Mouse (Mus musculus) embryonic fibroblast, embryonic 13.5 days (primary cell): ENCODE measurements at regions not wholly inside any gene's neighbourhood (a gene's known extent, or its start where the extent isn't known, plus 50 kb on each side); places are given as distances from the start of the nearest gene placed in this dataset.

Experiments used
- CTCF ChIP-seq: IDR thresholded peaks from 2 replicates; pipeline ENCODE4 v1.5.1; 2011; ENCODE audit warnings: mild to moderate bottlenecking, control low read depth, low read length, moderate library complexity, borderline replicate concordance; ENCODE audit not compliant: insufficient read depth
- POLR2A ChIP-seq: IDR thresholded peaks from 2 replicates; pipeline ENCODE4 v1.6.1; 2011; ENCODE audit warnings: low read depth, mild to moderate bottlenecking, control low read depth, low read length, moderate library complexity

GRCm38 (mm10) chr6:47647876-47648275 lies 52.7 kb upstream of the Ezh2 start:
- no peak for TF ChIP-seq POLR2A
- TF ChIP-seq CTCF: no peak
